Mouse (Mus musculus) activated CD4-positive, CD25-positive, alpha-beta regulatory T cell, adult 4 months (primary cell): Measurements from ENCODE around the gene Chrm4. TPM values are rescaled to one million over a fixed set of nuclear protein-coding genes. Genes with fewer than 3 reads are reported as not detected.

Experiments used
- ATAC-seq: one replicate; pipeline ENCODE4 v1.8.0; 2017
- polyA plus RNA-seq, 2 experiments: library from polyadenylated mRNA; unstranded; fragments of 100-300 nt; shearing (Covaris generic); gene quantifications; one replicate each; pipeline ENCODE4 v1.2.1; 2017

Chrm4 gene
- 1 to 10 TPM in 1 of 2 experiments, under 1 TPM in 1; 0.54 to 1.2 TPM for polyA plus RNA-seq

GRCm38 (mm10) chr2:91926949-91927348 is at the start of gene Chrm4:
TSS of gene Chrm4 (plus strand) at chr2:91927249.
- ATAC-seq = no peak

GRCm38 (mm10) chr2:91878387-91879180 is 48.5 kb upstream of the Chrm4 start:
- peak; percentile 28 for ATAC-seq

- ATAC-seq = no peak
These were observed 43.1 kb upstream of the Chrm4 start for GRCm38 (mm10) chr2:91883961-91884360.

- no peak for ATAC-seq
These were observed 42.4 kb upstream of the Chrm4 start for GRCm38 (mm10) chr2:91884616-91885015.

- no peak for ATAC-seq
These were observed 32.3 kb upstream of the Chrm4 start for GRCm38 (mm10) chr2:91894716-91895115.

GRCm38 (mm10) chr2:91895401-91895800 is 31.6 kb upstream of the Chrm4 start:
- no peak for ATAC-seq

GRCm38 (mm10) chr2:91897968-91898367 is 29.1 kb upstream of the Chrm4 start:
- no peak for ATAC-seq

- no peak for ATAC-seq
These were observed 27.9 kb upstream of the Chrm4 start for GRCm38 (mm10) chr2:91899141-91899540.

- ATAC-seq = no peak
These were observed 26.6 kb upstream of the Chrm4 start for GRCm38 (mm10) chr2:91900431-91900830.

GRCm38 (mm10) chr2:91902336-91902735 is 24.7 kb upstream of the Chrm4 start:
- no peak for ATAC-seq

- ATAC-seq = no peak
These were observed 23.7 kb upstream of the Chrm4 start for GRCm38 (mm10) chr2:91903171-91903925.

GRCm38 (mm10) chr2:91904618-91905307 is 22.3 kb upstream of the Chrm4 start:
- no peak for ATAC-seq

GRCm38 (mm10) chr2:91906141-91906540 is 20.9 kb upstream of the Chrm4 start:
- no peak for ATAC-seq

- no peak for ATAC-seq
These were observed 14.4 kb upstream of the Chrm4 start for GRCm38 (mm10) chr2:91912616-91913015.

GRCm38 (mm10) chr2:91913328-91914110 is 13.5 kb upstream of the Chrm4 start:
- ATAC-seq = no peak

- ATAC-seq = no peak
These were observed 10.6 kb upstream of the Chrm4 start for GRCm38 (mm10) chr2:91916346-91916977.

GRCm38 (mm10) chr2:91917096-91917495 is 10.0 kb upstream of the Chrm4 start:
- ATAC-seq = no peak

- no peak for ATAC-seq
These were observed 6.9 kb upstream of the Chrm4 start for GRCm38 (mm10) chr2:91920130-91920529.

- no peak for ATAC-seq
These were observed 5.8 kb upstream of the Chrm4 start for GRCm38 (mm10) chr2:91921181-91921789.

- ATAC-seq = no peak
These were observed 5.1 kb upstream of the Chrm4 start for GRCm38 (mm10) chr2:91921790-91922570.
